In genomic region chr5:124095596-124096232, GRCm38 (mm10) we compare ENCODE assay signal across 8 mouse cellular contexts. TPM values are rescaled to one million over a fixed set of nuclear protein-coding genes. Genes with fewer than 3 reads are reported as not detected.
A peak's percentile ranks its signal among the peaks of the same experiment; 100 is the strongest.
DNase-seq lines count a peak whose midpoint lies in the region; ATAC-seq lines count a peak whose summit lies in the region.

Abcb9 (minus strand) TSS chr5:124095798.

- DNase-seq in R1 (ENCODE audit: low read depth, low spot score): peak; percentile 96
- DNase-seq in cerebellum, postnatal 25 days: peak; percentile 98 to 99
- peak; percentile 91 for DNase-seq in frontal cortex, postnatal 25 days (ENCODE audit: low spot score in 2 of 2)
- DNase-seq in hindbrain, embryonic 14.5 days (ENCODE audit: low spot score): peak; percentile 85
- peak; percentile 94 to 95 for DNase-seq in layer of hippocampus, postnatal 36 days
- DNase-seq in lung, postnatal 36 days: peak; percentile 99
- DNase-seq in retina, postnatal 1 day: peak; percentile 92
- peak; percentile 98 to 100 for DNase-seq in urinary bladder, adult 18-20 months (ENCODE audit: low spot score in 2 of 2)

- H3K9me3 ChIP-seq in hindbrain, embryonic 14.5 days (ENCODE audit: control insufficient read depth, low read length): no peaks in the 10 kb centered on the region

- no peak within 1 kb of the TSS for H3K27ac ChIP-seq in hindbrain, embryonic 14.5 days

- peak; percentile 77 for ATAC-seq in hindbrain, embryonic 14.5 days (ENCODE audit: low FRiP score)

- 2% methylated on average over 41 of the region's 42 CpGs for WGBS in hindbrain, embryonic 14.5 days

- peak within 1 kb of the TSS; percentile 40 for H3K4me3 ChIP-seq in hindbrain, embryonic 14.5 days (replicated peaks; ENCODE audit: low read length)

- no peaks in the 10 kb centered on the region for H3K4me1 ChIP-seq in hindbrain, embryonic 14.5 days (replicated peaks; ENCODE audit: control insufficient read depth, insufficient read depth, low read length)

- no peaks in the 10 kb centered on the region for H3K36me3 ChIP-seq in hindbrain, embryonic 14.5 days (replicated peaks; ENCODE audit: control insufficient read depth, insufficient read depth)

- H3K4me2 ChIP-seq in hindbrain, embryonic 14.5 days (replicated peaks): peak within 1 kb of the TSS; percentile 50

- peak within 1 kb of the TSS; percentile 53 for H3K9ac ChIP-seq in hindbrain, embryonic 14.5 days

- 0 out of 2 replicates have a peak, but pooled peaks cover 3% of the 10 kb centered on the region for H3K27me3 ChIP-seq in hindbrain, embryonic 14.5 days (ENCODE audit: control insufficient read depth, insufficient read depth, low read length)

RNA-seq across cellular contexts. Expression of gene Abcb9, which starts in this region (rescaled TPM):
- polyA plus RNA-seq in hindbrain, embryonic 14.5 days (2014; fragmentation: Nextera tagmentation; extraction: Ambion mirVana): 13.2 and 14.5 TPM in 2 replicates
- 10 to 100 TPM; 27.2 to 30.7 TPM for total RNA-seq in layer of hippocampus, postnatal 36 days (2021)
